Mouse (Mus musculus): ENCODE data around the gene Uck2.

Uck2 gene

GRCm38 (mm10) chr1:167249881-167250280, 35.2 kb downstream of the Uck2 start:
- DNase-seq = no peak

DNA sequence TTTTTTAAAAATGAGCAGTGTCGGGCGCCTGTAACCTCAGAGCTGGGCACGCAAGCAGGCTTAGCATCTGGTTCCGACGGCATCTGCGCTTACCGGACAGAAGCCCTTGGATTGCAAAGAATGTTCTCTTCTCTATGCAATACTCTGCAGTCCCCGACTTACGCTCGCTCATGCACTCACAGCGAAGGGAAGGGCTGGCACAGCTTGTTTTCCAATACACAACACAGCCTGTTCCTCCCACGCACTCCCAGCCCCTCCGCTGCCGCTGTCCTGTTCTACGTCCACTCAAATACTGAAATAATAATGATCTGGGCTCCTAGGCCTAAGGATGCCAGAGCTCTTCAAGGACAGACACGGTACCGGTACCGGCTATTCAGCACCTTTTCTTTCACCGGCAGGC, 35.9 kb downstream of the Uck2 start:
- DNase-seq = no peak

GRCm38 (mm10) chr1:167247886-167248285, 37.2 kb downstream of the Uck2 start:
- DNase-seq = no peak

- peak; percentile 87 for DNase-seq
These were observed 38.1 kb downstream of the Uck2 start for GRCm38 (mm10) chr1:167246976-167247375.

DNA sequence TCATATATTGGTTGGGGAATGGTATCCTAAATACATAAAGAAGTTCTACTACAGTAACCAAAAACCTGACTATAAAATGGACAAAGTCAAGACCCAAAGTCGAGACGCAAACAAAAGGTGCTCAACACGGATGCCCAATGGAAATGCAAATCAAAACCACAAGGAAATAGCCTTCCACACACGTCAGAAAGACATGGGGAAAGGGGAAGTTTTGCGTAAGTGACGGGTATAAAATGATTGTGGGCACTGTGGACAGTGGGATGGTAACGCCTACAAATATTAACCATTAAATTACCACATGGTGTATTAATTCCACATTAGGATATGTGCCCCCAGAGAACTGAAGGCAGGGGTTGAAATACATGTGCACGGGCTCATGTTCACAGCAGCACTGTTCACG, 38.8 kb downstream of the Uck2 start:
- no peak for DNase-seq

- peak; percentile 51 for DNase-seq
These were observed 39.9 kb downstream of the Uck2 start for GRCm38 (mm10) chr1:167245180-167245641.

DNA sequence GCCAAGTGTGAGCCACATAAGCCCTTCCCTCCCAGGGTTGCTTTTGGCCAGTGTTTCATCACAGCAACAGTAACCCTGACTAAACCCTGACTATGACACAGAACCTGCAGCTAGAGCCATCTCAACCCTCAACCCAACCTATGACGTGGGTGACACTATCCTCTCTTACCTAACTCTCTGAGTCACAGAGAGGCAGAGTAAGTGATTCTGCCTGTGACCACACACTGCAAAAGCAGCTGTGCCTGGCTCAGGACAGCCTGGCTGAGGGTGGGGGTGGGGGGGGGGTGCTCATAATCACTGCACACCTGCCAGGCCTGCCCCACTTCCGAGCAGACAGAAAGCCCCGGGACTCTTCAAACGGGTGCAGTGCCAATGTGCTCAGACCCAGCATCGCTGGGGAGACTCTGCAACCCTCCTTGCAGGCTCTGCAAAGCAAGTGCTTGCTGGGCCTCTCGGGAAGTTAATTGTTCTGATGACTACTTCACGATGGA, 42.9 kb downstream of the Uck2 start:
- no peak for DNase-seq

- no peak for DNase-seq
These were observed 43.6 kb downstream of the Uck2 start for GRCm38 (mm10) chr1:167241487-167241886.

- DNase-seq = no peak
These were observed 44.8 kb downstream of the Uck2 start for GRCm38 (mm10) chr1:167240361-167240760.

GRCm38 (mm10) chr1:167239916-167240315, 45.2 kb downstream of the Uck2 start:
- no peak for DNase-seq

DNA sequence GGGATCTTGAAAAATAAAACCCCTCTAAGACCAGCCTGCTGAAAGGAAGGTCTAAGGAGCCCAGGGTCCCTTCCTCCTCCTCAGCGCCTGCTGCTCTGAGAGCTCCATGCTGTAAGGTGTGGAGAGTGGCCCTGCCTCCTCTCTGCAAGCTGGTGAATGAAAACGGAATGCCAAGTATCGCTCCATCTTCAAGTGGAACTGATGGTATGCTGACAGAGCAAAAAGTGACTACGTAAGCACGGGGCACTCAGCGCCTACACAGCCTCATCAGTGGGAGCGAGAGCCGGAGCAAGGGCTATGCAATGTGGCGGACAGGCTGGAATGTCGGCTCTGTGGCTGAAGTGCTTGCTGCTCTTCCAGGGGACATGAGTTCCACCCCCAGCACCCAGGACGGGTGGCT, 47.3 kb downstream of the Uck2 start:
- DNase-seq = no peak

GRCm38 (mm10) chr1:167236790-167237189, 48.3 kb downstream of the Uck2 start:
- DNase-seq = no peak

DNA sequence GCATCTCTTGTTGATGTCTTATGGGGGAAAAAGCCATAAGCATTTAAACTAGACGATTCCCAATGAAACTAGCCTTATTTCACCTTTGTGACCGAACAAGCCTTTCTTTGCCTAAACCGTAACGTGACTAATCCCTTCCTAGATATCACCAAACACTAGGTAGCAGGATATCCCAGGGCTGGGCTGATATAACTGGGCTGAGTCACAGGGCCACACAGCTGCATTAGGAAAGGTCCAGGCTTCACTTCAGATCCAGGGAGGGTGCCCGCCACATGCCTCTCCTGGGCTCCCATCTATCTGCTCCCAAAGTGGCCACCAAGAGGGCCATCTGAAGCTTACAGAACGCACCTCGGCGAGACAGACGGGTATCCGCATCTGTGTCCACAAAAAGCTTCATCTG, 50.8 kb downstream of the Uck2 start:
- DNase-seq = no peak

DNA sequence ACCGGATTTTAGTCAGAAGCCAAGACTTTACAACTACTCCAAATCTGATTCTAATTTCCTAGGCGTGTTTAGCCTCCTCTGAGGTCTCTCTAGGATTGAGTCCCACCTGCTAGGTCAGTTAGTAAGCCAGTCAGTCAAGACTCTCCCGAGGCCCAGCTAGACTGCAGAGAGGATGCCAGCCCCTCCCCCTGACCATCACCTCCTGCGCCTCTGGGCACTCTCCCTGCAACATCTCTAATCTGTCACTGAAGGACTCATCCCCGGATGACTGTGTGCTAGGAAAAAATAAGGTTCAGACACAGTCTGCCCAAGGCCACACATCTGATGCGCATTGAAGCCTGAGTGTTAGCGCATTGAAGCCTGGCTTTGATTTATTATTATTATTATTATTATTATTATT, 52.2 kb downstream of the Uck2 start:
- DNase-seq = no peak

- peak; percentile 46 for DNase-seq
These were observed 53.4 kb downstream of the Uck2 start for GRCm38 (mm10) chr1:167231612-167232283.

- no peak for DNase-seq
These were observed 54.0 kb downstream of the Uck2 start for GRCm38 (mm10) chr1:167230930-167231611.

DNA sequence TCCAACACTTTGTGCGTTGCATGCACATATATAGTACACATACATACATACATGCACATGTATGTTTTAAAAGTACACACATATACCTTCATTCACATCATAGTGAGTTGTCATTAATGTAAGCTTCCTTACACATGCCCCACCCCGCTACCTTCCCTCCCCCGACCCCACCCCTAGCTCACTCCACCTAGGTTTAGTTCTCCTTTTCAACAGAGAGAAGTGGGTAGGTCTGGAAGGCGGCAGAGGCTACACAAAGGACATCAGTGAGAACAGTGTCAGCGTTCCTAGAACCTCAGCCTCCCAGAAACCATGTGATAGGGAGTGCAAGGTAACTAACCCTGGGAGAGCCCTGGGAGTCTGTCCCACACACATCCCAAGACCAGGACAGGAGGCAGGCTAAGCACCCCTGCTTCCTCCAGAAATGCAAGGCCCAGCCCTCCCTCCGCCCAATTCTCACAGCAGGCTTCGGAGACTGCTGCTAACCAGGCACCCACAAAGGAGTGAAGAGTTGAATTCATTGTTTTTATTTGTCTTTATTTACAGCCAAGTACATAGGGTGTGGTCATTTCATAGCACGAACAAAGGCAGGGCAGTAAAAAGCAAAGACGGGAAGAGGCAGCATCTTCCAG, 62.6 kb downstream of the Uck2 start:
- DNase-seq = no peak

- peak; percentile 91 for DNase-seq
These were observed 64.6 kb downstream of the Uck2 start for GRCm38 (mm10) chr1:167220303-167221174.

GRCm38 (mm10) chr1:167215460-167215859, 69.7 kb downstream of the Uck2 start:
- DNase-seq = no peak

- no peak for DNase-seq
These were observed 72.4 kb downstream of the Uck2 start for GRCm38 (mm10) chr1:167212710-167213109.

GRCm38 (mm10) chr1:167211979-167212614, 73.0 kb downstream of the Uck2 start:
- peak; percentile 61 for DNase-seq

GRCm38 (mm10) chr1:167208816-167209215, 76.3 kb downstream of the Uck2 start:
- DNase-seq = no peak
